Mouse (Mus musculus) testis, adult 2 months (tissue): ENCODE measurements around the gene Bsg. TPM values are rescaled to one million over a fixed set of nuclear protein-coding genes. Genes with fewer than 3 reads are reported as not detected.

Source experiments
- H3K27ac ChIP-seq: fragments of 200-500 bp; 2 replicates; pipeline ENCODE4 v1.5.1; 2012; ENCODE audit warnings: low read depth, low read length; ENCODE audit not compliant: control insufficient read depth, insufficient read depth
- H3K27me3 ChIP-seq: fragments of 200-500 bp; 2 replicates; pipeline ENCODE4 v1.6.1; 2012; ENCODE audit warnings: mild to moderate bottlenecking, low read length, moderate library complexity; ENCODE audit not compliant: control insufficient read depth, insufficient read depth
- H3K36me3 ChIP-seq: fragments of 200-500 bp; 2 replicates; pipeline ENCODE4 v1.6.1; 2012; ENCODE audit warnings: mild to moderate bottlenecking, low read length; ENCODE audit not compliant: control insufficient read depth, insufficient read depth
- H3K4me1 ChIP-seq: fragments of 200-500 bp; 2 replicates; pipeline ENCODE4 v1.6.1; 2012; ENCODE audit warnings: low read length; ENCODE audit not compliant: control insufficient read depth, insufficient read depth
- H3K4me3 ChIP-seq: fragments of 200-500 bp; 2 replicates; pipeline ENCODE4 v1.5.1; 2012; ENCODE audit warnings: low read depth, mild to moderate bottlenecking, low read length, moderate library complexity, mixed read lengths; ENCODE audit not compliant: control insufficient read depth
- CTCF ChIP-seq: fragments of 200-500 bp; IDR thresholded peaks from 2 replicates; pipeline ENCODE4 v1.5.1; 2012; ENCODE audit warnings: low read depth, mild to moderate bottlenecking, inconsistent platforms, low read length, moderate library complexity; ENCODE audit not compliant: control insufficient read depth, insufficient read depth, insufficient replicate concordance
- POLR2A ChIP-seq: fragments of 200-500 bp; IDR thresholded peaks from 2 replicates; pipeline ENCODE4 v1.6.1; 2012; ENCODE audit warnings: low read depth, mild to moderate bottlenecking, inconsistent platforms, low read length, moderate library complexity; ENCODE audit not compliant: control insufficient read depth
- polyA plus RNA-seq: library from polyadenylated mRNA; depleted of rRNA; stranded (reverse); fragments of >200 nt; gene quantifications from 2 replicates; pipeline ENCODE4 v1.2.3, GENCODE M21; 2012

The Bsg gene
- polyA plus RNA-seq, 1 experiment: 920 TPM

DNA sequence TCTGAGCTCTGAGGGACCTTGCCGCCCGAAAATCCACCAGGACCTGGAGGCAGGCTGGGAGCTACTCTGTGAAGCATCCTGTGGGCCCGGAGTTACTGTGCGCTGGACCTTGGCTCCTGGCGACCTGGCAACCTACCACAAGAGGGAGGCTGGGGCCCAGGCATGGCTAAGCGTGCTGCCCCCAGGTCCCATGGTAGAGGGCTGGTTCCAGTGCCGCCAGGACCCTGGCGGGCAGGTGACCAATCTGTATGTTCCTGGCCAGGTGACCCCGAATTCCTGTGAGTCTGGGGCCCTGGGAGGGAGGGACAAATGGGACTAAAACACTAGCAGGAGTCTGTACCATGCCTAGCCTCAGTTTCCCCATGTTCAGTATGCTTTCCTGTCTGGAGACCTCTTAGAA is 37.8 kb upstream of the Bsg start:
- no peak for TF ChIP-seq POLR2A
- no peak for TF ChIP-seq CTCF
- H3K4me1 ChIP-seq: peaks cover 23% of the 10 kb centered on the region
- no peak overlapping the region for H3K4me3 ChIP-seq
- no peaks in the 10 kb centered on the region for H3K27me3 ChIP-seq
- no peak overlapping the region for H3K27ac ChIP-seq
- no peaks in the 10 kb centered on the region for H3K36me3 ChIP-seq

DNA sequence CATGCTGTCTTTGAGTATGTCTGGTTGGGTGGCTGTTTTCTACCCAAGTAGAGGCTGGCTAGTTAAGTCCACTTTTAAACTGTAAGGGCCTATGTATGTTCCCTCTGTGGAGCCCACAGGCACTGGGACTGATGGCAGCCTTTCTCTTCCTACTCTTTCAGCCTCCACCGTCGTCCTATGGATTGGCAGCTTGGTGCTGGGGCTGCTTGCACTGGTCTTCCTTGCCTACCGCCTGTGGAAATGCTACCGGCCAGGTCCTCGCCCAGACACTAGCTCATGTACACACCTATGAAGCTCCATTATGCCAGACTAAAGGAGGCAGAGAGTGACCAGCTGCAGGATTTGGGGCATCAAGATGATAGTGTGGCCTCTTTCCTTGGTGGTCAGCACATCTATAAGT is 36.2 kb upstream of the Bsg start:
- Histone ChIP-seq H3K36me3 (no peaks in the 10 kb centered on the region), H3K27ac (peak overlapping the region; percentile 33), H3K4me3 (peak overlapping the region; percentile 96), H3K27me3 (no peaks in the 10 kb centered on the region), H3K4me1 (peaks cover 15% of the 10 kb centered on the region)
- no peak for TF ChIP-seq CTCF
- TF ChIP-seq POLR2A: no peak

DNA sequence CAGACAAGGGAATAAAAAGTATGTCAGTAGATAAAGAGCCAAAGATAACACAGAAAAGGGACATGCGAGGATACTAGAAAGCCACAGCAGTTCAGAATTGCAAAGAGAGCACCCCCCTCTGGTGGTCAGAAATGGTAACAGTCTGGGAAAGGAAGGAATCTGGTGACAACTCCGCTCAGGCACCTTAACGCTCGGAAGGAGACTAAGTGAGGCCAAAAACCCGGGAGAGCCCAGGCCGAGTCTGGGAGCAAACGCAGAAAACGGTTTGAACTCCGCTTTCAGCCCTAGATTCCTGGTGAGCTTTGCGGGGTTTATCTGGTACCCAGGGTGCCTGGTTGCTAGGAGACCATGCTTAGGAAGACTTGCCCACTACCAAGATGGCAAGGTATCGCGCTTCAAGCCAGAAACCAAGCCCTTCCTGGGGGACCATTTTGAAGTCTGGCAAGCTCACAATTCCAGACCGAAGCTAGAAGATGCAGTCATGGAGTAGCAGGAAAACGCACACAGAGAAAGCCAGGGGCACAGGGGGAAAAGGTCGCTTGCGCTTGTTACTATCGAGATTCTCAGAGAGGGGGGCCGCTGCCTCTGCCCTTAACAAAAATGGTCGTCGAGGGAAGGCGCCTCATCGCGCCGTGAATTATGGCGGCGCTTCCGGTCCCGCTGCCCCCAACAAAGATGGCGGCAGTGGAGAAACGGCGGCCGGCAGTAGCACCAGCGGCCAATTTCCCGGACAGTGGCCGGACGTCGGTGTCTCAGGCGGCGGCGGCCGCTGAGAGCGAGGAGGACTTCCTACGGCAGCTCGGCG is 35.3 kb upstream of the Bsg start, which contains the start of gene Tpgs1:
TSS of gene Tpgs1 (plus strand) at position 599 of the 805 bp plus-strand sequence.
- Histone ChIP-seq H3K4me1 (peaks cover 9% of the 10 kb centered on the region), H3K27me3 (no peaks in the 10 kb centered on the region), H3K36me3 (no peaks in the 10 kb centered on the region), H3K4me3 (peak within 1 kb of the TSS; percentile 96), H3K27ac (peak within 1 kb of the TSS; percentile 98)
- peak; percentile 64 for TF ChIP-seq POLR2A
- peak; percentile 41; the same call in 1 of the 2 replicates for TF ChIP-seq CTCF

GRCm38 (mm10) chr10:79669576-79670057 is 34.7 kb upstream of the Bsg start:
- TF ChIP-seq CTCF (no peak), POLR2A (no peak; the same call in 1 of the 2 replicates)
- Histone ChIP-seq H3K4me1 (peaks cover 9% of the 10 kb centered on the region), H3K27ac (peak overlapping the region; percentile 98), H3K4me3 (peak overlapping the region; percentile 96), H3K27me3 (no peaks in the 10 kb centered on the region), H3K36me3 (no peaks in the 10 kb centered on the region)

DNA sequence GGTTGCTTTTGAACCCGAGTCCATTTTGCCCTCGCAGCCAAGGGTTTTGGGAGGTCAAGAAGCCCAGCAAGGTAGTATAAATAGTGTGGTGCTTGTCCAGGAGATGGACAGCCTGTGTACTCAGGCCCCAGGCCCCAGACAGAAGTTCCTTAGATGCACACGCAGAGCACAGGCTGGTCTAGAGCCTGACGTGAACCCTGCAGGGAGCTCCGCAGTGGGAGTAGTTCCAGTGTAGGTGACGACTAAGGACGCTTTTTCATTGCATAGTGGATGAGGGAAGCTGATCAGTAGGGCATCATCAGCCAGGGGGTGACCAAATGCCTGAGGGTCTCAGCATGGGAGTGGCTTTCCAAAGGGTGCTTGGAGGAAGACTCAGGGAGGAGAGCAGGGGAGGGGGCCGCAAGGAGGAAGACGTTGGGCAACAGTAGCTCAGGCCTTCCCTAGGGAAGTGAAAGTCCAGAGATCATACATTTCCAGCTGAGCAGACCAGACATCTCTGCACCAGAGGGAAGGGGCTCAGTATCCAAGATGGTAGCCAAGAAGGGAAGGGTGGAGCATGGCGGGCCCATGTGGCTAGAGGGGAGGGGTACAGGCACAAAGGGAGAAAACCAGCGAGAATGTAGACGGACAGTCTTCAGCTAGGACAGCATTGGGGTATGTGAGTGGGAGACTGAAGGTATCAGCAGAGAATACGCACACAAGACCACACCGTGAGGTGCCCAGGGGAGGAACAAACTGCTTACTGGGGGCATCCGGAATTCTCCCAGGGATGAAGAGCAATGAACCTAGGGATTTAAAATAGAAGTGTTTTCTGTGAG is 34.0 kb upstream of the Bsg start:
- H3K27ac ChIP-seq: peak overlapping the region; percentile 98; the same call in 1 of the 2 replicates
- TF ChIP-seq POLR2A (no peak), CTCF (no peak)
- H3K27me3 ChIP-seq: no peaks in the 10 kb centered on the region
- peaks cover 10% of the 10 kb centered on the region for H3K4me1 ChIP-seq
- no peaks in the 10 kb centered on the region for H3K36me3 ChIP-seq
- H3K4me3 ChIP-seq: peak overlapping the region; percentile 96

DNA sequence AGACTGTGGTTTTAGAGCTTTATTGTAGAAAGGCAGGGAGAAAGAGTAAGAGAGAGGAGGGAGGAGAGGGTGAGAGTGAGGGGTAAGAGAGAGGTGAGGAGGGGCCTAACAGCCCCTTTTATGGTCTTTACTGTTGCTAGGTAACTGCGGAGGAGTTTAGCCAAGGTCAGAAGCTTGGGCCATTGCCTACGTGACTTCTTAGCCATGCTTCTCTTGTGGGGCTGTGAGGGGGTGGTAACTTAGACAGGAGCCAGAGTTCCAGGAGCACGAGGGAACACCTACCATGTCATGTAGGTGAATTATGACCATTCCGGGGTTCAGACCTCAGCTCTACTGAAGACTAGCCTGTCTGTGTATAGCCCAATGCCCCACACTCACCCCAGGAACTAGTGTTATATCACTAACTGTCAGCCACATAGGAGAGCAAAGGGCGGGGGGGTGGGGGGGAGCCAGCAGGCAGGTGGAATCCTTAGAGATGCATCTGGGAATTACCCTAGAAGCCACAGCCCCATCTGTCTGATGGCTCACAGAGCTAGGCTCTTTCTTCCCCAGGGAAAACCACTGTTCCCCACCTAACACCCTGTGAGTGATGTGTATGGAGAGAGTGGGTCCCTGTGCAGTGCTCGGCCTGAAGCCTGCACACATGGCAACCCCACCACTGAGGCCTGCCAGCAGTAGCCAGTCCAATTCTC is 32.7 kb upstream of the Bsg start:
- H3K27ac ChIP-seq: no peak overlapping the region
- H3K27me3 ChIP-seq: no peaks in the 10 kb centered on the region
- H3K4me1 ChIP-seq: peaks cover 16% of the 10 kb centered on the region
- H3K4me3 ChIP-seq: no peak overlapping the region
- no peaks in the 10 kb centered on the region for H3K36me3 ChIP-seq
- TF ChIP-seq CTCF: no peak
- TF ChIP-seq POLR2A: no peak

- Histone ChIP-seq H3K36me3 (no peaks in the 10 kb centered on the region), H3K4me3 (no peak overlapping the region), H3K27me3 (no peaks in the 10 kb centered on the region), H3K4me1 (peaks cover 16% of the 10 kb centered on the region), H3K27ac (no peak overlapping the region)
- no peak for TF ChIP-seq POLR2A
- no peak for TF ChIP-seq CTCF
Observed at GRCm38 (mm10) chr10:79672088-79672455, 32.2 kb upstream of the Bsg start.
